Mouse (Mus musculus) heart, adult 2 months (tissue): ENCODE results near the gene Gadd45gip1. TPM values are rescaled to one million over a fixed set of nuclear protein-coding genes. Genes with fewer than 3 reads are reported as not detected.
A peak's percentile ranks its signal among the peaks of the same experiment; 100 is the strongest.

Experiments
- DNase-seq, 2 experiments: peaks; one replicate each; pipeline ENCODE4 v3.0.0; 2021
- H3K27ac ChIP-seq: fragments of 200-600 bp; 2 replicates; pipeline ENCODE4 v1.8.1; 2022
- H3K27me3 ChIP-seq: fragments of 200-500 bp; 2 replicates; pipeline ENCODE4 v1.6.1; 2012; ENCODE audit warnings: mild to moderate bottlenecking, low read length, inconsistent platforms, mixed read lengths; ENCODE audit not compliant: control insufficient read depth, insufficient read depth
- H3K36me3 ChIP-seq: fragments of 200-500 bp; 2 replicates; pipeline ENCODE4 v1.6.1; 2012; ENCODE audit warnings: low read length, inconsistent platforms; ENCODE audit not compliant: control insufficient read depth, insufficient read depth
- H3K4me1 ChIP-seq: fragments of 200-500 bp; 2 replicates; pipeline ENCODE4 v1.6.1; 2011; ENCODE audit warnings: low read length; ENCODE audit not compliant: control insufficient read depth, insufficient read depth
- H3K4me3 ChIP-seq: fragments of 200-600 bp; 2 replicates; pipeline ENCODE4 v1.8.1; 2022
- H3K79me2 ChIP-seq: fragments of 200-500 bp; replicated peaks from 2 replicates; pipeline ENCODE4 v1.6.1; 2012; ENCODE audit warnings: mild to moderate bottlenecking, inconsistent platforms, low read length, moderate library complexity, mixed read lengths; ENCODE audit not compliant: control insufficient read depth, insufficient read depth
- H3K9ac ChIP-seq: fragments of 200-500 bp; 2 replicates; pipeline ENCODE4 v1.6.1; 2012; ENCODE audit warnings: low read depth, mild to moderate bottlenecking, control low read depth, inconsistent platforms, low read length, mixed read lengths
- CTCF ChIP-seq: fragments of 200-600 bp; IDR thresholded peaks from 2 replicates; pipeline ENCODE4 v1.8.1; 2022; ENCODE audit warnings: antibody characterized with exemption, mild to moderate bottlenecking, moderate library complexity
- EP300 ChIP-seq: fragments of 200-500 bp; IDR thresholded peaks from 2 replicates; pipeline ENCODE4 v1.6.1; 2011; ENCODE audit warnings: low read depth, low read length, control low read depth; ENCODE audit not compliant: insufficient read depth
- POLR2A ChIP-seq: fragments of 200-500 bp; IDR thresholded peaks from 2 replicates; pipeline ENCODE4 v1.6.1; 2011; ENCODE audit warnings: mild to moderate bottlenecking, low read depth, low read length, control low read depth; ENCODE audit not compliant: insufficient read depth
- WGBS: fragments of 180-500 bp; shearing (Covaris S2); methylation state at CpG from one replicate; pipeline ENCODE4 v1.1.7; 2018; 5-methylcytosine and 5-hydroxymethylcytosine counted together
- intact Hi-C: fragments of 180-260 bp; cut with DNase I; formaldehyde crosslinking; loops from one replicate; pipeline ENCODE4 v1.15.1; 2025
- polyA plus RNA-seq: library from polyadenylated mRNA; depleted of rRNA; stranded (reverse); fragments of >200 nt; gene quantifications from 2 replicates; pipeline ENCODE4 v1.2.3, GENCODE M21; 2012
- total RNA-seq, 2 experiments: library from RNA; stranded (reverse); gene quantifications; 2 replicates each; pipeline ENCODE4 v1.2.3; 2021

Gadd45gip1 gene
- total and polyA plus RNA-seq, 3 experiments, result 21.2 to 29.7 (median 27.4) TPM

- Histone ChIP-seq H3K9ac (peak overlapping the region; percentile 35), H3K36me3 (peaks cover 7% of the 10 kb centered on the region; the same call in 1 of the 2 replicates), H3K79me2 (peaks cover 7% of the 10 kb centered on the region; the same call in 1 of the 2 replicates), H3K27ac (peak overlapping the region; percentile 55; the same call in 1 of the 2 replicates), H3K4me1 (peaks cover 35% of the 10 kb centered on the region), H3K4me3 (peak overlapping the region; percentile 43), H3K27me3 (no peaks in the 10 kb centered on the region)
- TF ChIP-seq EP300 (no peak), CTCF (no peak), POLR2A (no peak)
- 23% methylated on average over 48 of the region's 48 CpGs for WGBS
- peak in 1 of 2 experiments; percentile 55 for DNase-seq
- intact Hi-C loops, result no loop called here
These were observed 46.4 kb upstream of the Gadd45gip1 start for GRCm38 (mm10) chr8:84784681-84785505.

- Histone ChIP-seq H3K4me1 (peaks cover 38% of the 10 kb centered on the region), H3K27ac (no peak overlapping the region), H3K27me3 (no peaks in the 10 kb centered on the region), H3K9ac (no peak overlapping the region), H3K4me3 (no peak overlapping the region), H3K36me3 (peaks cover 7% of the 10 kb centered on the region; the same call in 1 of the 2 replicates), H3K79me2 (peaks cover 7% of the 10 kb centered on the region; the same call in 1 of the 2 replicates)
- no peak for TF ChIP-seq EP300
- TF ChIP-seq POLR2A, result no peak
- TF ChIP-seq CTCF, result no peak
- WGBS, result 53% methylated on average over 11 of the region's 11 CpGs
- intact Hi-C loops, result no loop called here
- no peak for DNase-seq
These were observed 45.9 kb upstream of the Gadd45gip1 start for GRCm38 (mm10) chr8:84785506-84785755.

- Histone ChIP-seq H3K9ac (no peak overlapping the region), H3K4me1 (peaks cover 41% of the 10 kb centered on the region)
- intact Hi-C loops, result no loop called here
These were observed 45.3 kb upstream of the Gadd45gip1 start for GRCm38 (mm10) chr8:84785756-84786677.

DNA sequence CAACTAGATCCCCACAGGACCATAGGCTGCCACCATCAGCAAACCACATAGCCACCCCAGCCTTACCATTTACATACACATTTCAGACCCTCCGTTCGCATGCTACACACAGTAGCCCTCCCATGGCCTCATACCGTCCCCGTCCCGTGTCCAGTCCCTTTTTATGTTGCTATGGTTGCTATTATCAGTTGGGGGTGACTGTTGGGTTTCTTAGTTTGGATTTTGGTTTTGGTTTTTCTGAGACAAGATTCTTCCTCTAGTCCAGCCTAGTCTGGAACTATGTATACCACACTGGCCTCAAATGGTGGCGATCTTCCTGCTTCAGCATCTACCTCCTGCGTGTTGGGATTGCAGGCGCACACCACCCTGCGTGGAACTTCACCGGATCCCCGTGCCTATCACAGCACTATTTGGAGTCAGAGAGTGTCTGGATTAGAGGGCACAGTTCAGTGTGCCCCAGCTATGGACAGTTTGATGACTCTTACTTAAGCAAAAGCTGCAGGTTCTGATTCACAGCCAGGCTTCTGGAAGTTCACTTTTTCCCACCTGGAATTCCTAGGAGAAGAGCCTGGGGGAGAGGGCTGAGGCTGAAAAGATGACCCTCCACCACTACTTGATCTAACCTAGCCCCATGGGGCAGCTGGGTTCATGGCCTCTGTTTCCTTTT is 44.4 kb upstream of the Gadd45gip1 start:
- no peak for DNase-seq
- H3K27ac ChIP-seq, result peak overlapping the region; percentile 41; the same call in 1 of the 2 replicates
- H3K79me2 ChIP-seq, result peaks cover 5% of the 10 kb centered on the region; the same call in 1 of the 2 replicates
- WGBS, result 68% methylated on average over 11 of the region's 11 CpGs
- intact Hi-C loops, result no loop called here
- H3K36me3 ChIP-seq, result peaks cover 4% of the 10 kb centered on the region; the same call in 1 of the 2 replicates
- TF ChIP-seq CTCF (no peak), POLR2A (no peak), EP300 (no peak)
- no peaks in the 10 kb centered on the region for H3K27me3 ChIP-seq
- H3K9ac ChIP-seq, result no peak overlapping the region
- peaks cover 38% of the 10 kb centered on the region for H3K4me1 ChIP-seq
- H3K4me3 ChIP-seq, result no peak overlapping the region

More at GRCm38 (mm10) chr8:84785756-84786677, 45.3 kb upstream of the Gadd45gip1 start:
- WGBS, result 41% methylated on average over 38 of the region's 38 CpGs
- DNase-seq, result peak; percentile 80 to 86
- peaks cover 9% of the 10 kb centered on the region; the same call in 1 of the 2 replicates for H3K79me2 ChIP-seq
- H3K4me3 ChIP-seq, result no peak overlapping the region
- H3K27ac ChIP-seq, result peak overlapping the region; percentile 28; the same call in 1 of the 2 replicates
- TF ChIP-seq POLR2A, result 0 out of 2 replicates have a peak, but pooled peaks have one; percentile 26
- TF ChIP-seq CTCF, result no peak
- TF ChIP-seq EP300, result no peak
- H3K27me3 ChIP-seq, result no peaks in the 10 kb centered on the region
- H3K36me3 ChIP-seq, result peaks cover 7% of the 10 kb centered on the region; the same call in 1 of the 2 replicates

- Histone ChIP-seq H3K79me2 (peaks cover 5% of the 10 kb centered on the region; the same call in 1 of the 2 replicates), H3K4me1 (peaks cover 37% of the 10 kb centered on the region), H3K27me3 (no peaks in the 10 kb centered on the region), H3K4me3 (no peak overlapping the region), H3K27ac (peak overlapping the region; percentile 90), H3K9ac (peak overlapping the region; percentile 27; the same call in 1 of the 2 replicates), H3K36me3 (peaks cover 4% of the 10 kb centered on the region; the same call in 1 of the 2 replicates)
- 81% methylated on average over 14 of the region's 14 CpGs for WGBS
- peak in 1 of 2 experiments; percentile 32 for DNase-seq
- intact Hi-C loops, result no loop called here
- no peak for TF ChIP-seq CTCF
- TF ChIP-seq POLR2A, result no peak
- TF ChIP-seq EP300, result no peak
These were observed 43.6 kb upstream of the Gadd45gip1 start for GRCm38 (mm10) chr8:84787523-84788302.
